Mouse (Mus musculus): Measurements from ENCODE around the gene Dmrtc1b. TPM values are rescaled to one million over a fixed set of nuclear protein-coding genes. Genes with fewer than 3 reads are reported as not detected.
"Not testable (repeated sequence)": the region's sequence is repeated elsewhere in the genome, so short reads cannot be mapped to it uniquely, and the experiment has no call there.

Dmrtc1b gene
- total RNA-seq (2021): not detected
- long read RNA-seq, experiment 1: 0 reads
- long read RNA-seq, experiment 2: 0 reads

DNA sequence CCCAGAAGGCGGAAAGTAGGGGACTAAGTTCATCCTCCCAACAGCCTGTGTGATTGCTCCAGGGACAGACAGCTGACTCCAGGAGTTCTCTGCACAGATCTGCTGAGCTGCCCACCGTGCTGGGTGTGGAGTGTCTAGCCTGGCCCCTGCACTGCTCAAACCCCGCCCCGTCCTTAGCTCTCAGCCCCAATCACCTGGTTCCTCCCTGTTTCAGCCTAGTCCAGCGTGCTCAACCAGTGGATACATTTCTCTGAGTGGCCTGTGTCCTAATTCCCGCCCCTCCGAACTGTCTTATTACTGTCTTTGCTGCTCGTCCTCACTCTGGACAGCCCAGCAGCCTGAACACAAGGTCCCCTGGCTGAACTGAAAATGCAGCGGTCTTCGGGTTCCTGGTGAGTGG lies at the start of gene Dmrtc1b, which contains the start of gene Gm9112:
Gene Dmrtc1b, plus strand, starts transcription at position 331 of the 400 bp plus-strand sequence.
Gene Gm9112, minus strand, starts transcription at position 101 of the 400 bp plus-strand sequence.
- DNase-seq: not testable (repeated sequence)

DNA sequence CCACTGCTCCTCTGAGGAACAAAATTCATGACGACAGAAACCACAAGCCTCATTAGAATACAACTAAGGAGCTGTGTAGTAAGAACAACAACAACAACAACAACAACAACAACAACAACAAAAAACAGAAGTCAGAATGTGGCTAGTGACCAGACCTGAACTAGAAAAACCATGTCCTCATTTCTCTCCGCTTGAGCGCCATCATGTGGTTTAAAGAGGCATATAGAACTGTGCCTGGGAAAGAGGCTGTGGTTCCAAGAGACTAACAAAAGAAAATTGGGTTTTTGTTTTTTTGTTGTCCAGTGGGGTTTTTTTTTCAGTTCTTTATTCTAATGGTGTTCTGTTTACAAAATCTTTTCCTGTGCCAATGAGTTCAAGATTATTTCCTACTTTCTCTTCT lies 47.0 kb upstream of the Dmrtc1b start:
- no peak for DNase-seq

DNA sequence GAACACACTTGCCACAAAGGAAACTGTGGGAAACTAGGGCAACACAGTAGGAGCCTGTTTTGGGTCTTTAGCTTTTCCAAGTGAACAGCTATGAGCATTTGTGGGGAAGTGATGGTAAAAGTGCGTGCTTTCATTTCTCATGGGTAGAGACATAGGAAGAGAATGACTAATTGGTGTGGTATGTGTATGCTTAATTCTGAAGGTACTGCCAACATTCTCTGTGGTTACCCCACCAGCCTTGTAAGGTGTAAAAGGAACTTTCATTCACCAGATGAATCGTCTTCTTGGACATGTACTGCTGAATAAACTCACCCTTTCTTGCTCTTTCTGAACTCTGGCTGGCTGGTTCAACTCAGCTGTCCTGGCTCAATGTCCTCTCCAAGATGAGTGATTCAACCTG lies 41.0 kb upstream of the Dmrtc1b start:
- DNase-seq: no peak

DNA sequence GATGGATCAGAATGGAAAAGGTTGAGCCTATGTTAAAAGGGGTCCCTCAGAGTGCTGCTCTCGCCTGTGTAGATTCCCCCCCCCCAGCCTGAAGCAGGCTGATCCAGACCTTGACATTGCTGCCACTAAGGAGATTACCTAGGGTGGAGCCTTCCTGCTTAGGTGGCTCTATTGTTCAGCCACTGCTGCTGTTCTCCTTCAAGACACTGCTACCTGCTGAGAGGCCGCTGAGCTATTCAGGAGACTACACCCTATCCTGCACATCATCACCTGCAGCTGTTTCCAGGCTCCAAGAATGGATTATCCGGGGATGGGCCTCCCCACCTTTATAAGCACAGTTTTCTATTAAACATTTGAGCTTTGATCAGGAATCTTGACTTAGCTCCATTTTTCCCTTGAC lies 23.0 kb upstream of the Dmrtc1b start:
- DNase-seq: not testable (repeated sequence)

DNA sequence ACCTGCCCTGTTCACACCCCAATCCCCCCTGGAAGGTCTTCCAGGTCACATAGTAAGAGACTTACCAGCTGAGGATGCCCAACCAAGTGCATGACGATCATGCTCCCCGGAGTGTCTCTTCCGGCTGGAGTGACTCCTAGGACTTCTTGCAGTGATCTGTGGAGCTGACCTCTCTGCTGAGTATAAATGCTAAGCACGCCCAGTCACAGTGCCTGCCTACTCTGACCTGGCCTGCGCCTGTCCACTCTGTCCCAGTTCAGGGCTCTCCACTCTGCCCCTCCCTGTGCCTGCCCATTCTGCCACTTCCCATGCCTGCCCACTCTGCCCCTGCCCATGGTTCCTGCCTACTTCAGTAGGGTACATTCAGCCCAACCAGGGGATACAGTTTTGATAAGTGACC lies 20.8 kb upstream of the Dmrtc1b start, which contains the start of gene Gm3880:
Gene Gm3880, minus strand, starts transcription at position 101 of the 400 bp plus-strand sequence.
- DNase-seq: not testable (repeated sequence)

DNA sequence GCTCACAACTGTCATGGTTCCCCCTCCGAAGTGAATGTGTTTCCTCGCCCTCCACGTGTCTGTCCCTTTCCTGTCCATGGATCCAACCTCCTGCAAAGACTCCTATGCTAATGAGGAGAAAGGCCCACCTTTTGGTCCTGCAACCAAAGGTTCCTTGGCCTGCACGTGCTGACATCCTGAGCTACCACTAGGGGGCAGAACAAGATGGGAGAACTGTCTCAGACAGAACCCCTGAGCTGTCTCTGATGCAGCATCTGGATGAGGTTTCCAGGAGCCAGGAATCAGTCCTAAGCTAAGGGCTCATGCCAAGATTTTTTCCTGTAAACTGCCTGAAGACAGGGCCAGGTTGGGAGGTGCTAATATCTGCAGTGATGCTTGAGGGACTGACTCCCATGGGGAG lies 18.4 kb upstream of the Dmrtc1b start:
- DNase-seq: not testable (repeated sequence)

DNA sequence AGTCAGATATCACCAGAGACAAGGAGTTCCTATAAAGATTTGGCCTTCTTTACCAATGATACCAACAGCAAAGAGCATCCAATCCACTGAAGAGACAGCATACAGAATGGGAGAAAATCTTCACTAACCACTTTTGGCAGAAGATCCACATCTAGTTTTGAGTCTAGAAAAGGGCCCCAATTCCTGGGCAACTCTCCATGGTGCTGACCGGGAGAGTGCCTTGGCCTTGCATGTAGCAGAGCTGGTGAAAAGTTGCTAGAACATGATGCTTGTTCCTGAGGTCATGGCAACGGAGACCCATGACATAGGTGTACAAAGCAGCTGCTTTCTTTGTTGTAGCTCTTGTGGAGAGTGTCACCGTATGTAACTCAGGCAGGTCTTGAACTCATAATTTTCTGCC lies 7.0 kb upstream of the Dmrtc1b start:
- not testable (repeated sequence) for DNase-seq

DNA sequence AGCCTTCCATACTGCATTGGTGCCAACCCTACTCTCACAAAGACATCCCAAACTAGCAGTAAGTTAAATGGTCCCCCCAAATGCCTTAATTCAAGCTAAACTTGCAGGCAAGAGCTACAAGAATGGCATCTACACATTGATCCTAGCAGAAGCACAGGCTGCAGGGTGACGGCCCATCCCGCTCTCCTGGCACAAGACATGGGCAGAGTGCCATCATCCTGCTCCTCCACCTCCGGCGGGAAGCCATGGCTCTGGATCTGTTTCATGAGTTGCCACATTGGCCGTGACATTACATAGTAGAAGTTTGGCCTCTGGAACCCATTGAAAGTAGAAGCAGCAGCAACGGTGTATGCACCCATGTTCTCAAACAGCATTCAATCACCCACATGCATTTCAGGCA lies 16.6 kb downstream of the Dmrtc1b start:
- not testable (repeated sequence) for DNase-seq

Other genes starting within 250 kb of the Dmrtc1b start
- gene Hdac8, start 202.5 kb upstream of the Dmrtc1b start, total RNA-seq (2021): 1 to 10 TPM; 2.5 to 3.1 TPM
- 100 to 1,000 TPM; 363 to 425 TPM for gene Phka1, start 63.6 kb upstream of the Dmrtc1b start, total RNA-seq (2021)
- gene Gm3880, start 20.9 kb upstream of the Dmrtc1b start, total RNA-seq (2021): not detected
- not detected for gene Gm9112, start 230 bp upstream of the Dmrtc1b start, total RNA-seq (2021)
- not detected for gene Dmrtc1c1, start 95.1 kb downstream of the Dmrtc1b start, total RNA-seq (2021)
- not detected for gene Dmrtc1c2, start 146.8 kb downstream of the Dmrtc1b start, total RNA-seq (2021)
- not detected for gene 1700031F05Rik, start 160.1 kb downstream of the Dmrtc1b start, total RNA-seq (2021)
- not detected for gene Dmrtc1a, start 200.8 kb downstream of the Dmrtc1b start, total RNA-seq (2021)
- not detected for gene 1700011M02Rik, start 201.0 kb downstream of the Dmrtc1b start, total RNA-seq (2021)
- gene 1700018G05Rik, start 220.5 kb downstream of the Dmrtc1b start, total RNA-seq (2021): not detected